Mouse (Mus musculus) small intestine, adult 2 months (tissue): Measurements from ENCODE around the gene Tep1.

ENCODE experiments used
- CTCF ChIP-seq: fragments of 200-500 bp; IDR thresholded peaks from 2 replicates; pipeline ENCODE4 v1.5.1; 2012; ENCODE audit warnings: low read depth, mild to moderate bottlenecking, control low read depth, inconsistent platforms, low read length, moderate library complexity, mixed read lengths; ENCODE audit not compliant: insufficient replicate concordance, insufficient read length; ENCODE audit errors: extremely low read depth
- POLR2A ChIP-seq: fragments of 200-500 bp; IDR thresholded peaks from 2 replicates; pipeline ENCODE4 v1.6.1; 2012; ENCODE audit warnings: low read depth, mild to moderate bottlenecking, control low read depth, inconsistent platforms, low read length, moderate library complexity

GRCm38 (mm10) chr14:50796464-50796863 lies 73.9 kb downstream of the Tep1 start:
- TF ChIP-seq CTCF: no peak
- TF ChIP-seq POLR2A: no peak
